Mouse (Mus musculus) CH12.LX (cell line): ENCODE results near the gene Il17re.

Source experiments
- CTCF ChIP-seq, 2 experiments: IDR thresholded peaks in 1 of 2; conservative IDR thresholded peaks in 1 of 2; 2 replicates each; pipeline ENCODE4 v1.5.1; 2011 to 2012; ENCODE audit warnings: low read depth in 2 of 2, low read length in 2 of 2, improper control_type of control experiment in 1 of 2, inconsistent platforms in 1 of 2, mild to moderate bottlenecking in 1 of 2, moderate library complexity in 1 of 2
- MAX ChIP-seq: IDR thresholded peaks from 2 replicates; pipeline ENCODE4 v1.6.1; 2011; ENCODE audit warnings: low read length, improper control_type of control experiment
- POLR2A ChIP-seq: IDR thresholded peaks from 2 replicates; pipeline ENCODE4 v1.6.1; 2011; ENCODE audit warnings: low read depth, mild to moderate bottlenecking, improper control_type of control experiment, low read length
- UBTF ChIP-seq: IDR thresholded peaks from 2 replicates; pipeline ENCODE4 v1.6.1; 2012; ENCODE audit warnings: low read depth, mild to moderate bottlenecking, inconsistent platforms, low read length, improper control_type of control experiment, moderate library complexity

DNA sequence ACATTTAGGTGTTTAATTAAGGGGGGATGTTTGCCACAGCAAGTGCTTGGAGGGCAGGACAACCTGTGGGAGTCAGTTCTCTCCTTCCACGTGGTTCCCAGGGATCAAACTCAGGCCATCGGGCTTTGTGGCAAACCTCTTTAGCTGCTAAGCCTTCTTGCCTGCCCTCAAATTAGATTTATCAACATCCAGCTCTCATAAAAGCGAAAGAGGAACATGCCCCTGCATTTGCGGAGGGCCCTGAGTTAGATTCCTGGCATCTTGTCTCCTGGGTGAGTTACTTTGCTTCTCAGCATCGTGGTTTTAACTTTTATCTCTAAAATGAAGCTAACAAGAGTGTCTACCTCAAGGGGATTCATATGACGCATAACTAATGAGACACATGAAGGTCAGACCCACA, 41.1 kb downstream of the Il17re start:
- TF ChIP-seq CTCF (conservative IDR thresholded peaks at IDR 0.05 in 1 of 2, IDR thresholded peaks at IDR 0.05 in 1 of 2; ENCODE audit: low read depth in 2 of 2, low read length in 2 of 2) (no peak), MAX (no peak), UBTF (no peak), POLR2A (no peak)
